Mouse (Mus musculus) E14TG2a.4 (cell line): ENCODE results near the gene Ush1c.
"Not testable (repeated sequence)": the region's sequence is repeated elsewhere in the genome, so short reads cannot be mapped to it uniquely, and the experiment has no call there.

Experiments
- H3K27me3 ChIP-seq: 2 replicates; pipeline ENCODE4 v1.6.1; 2014; ENCODE audit warnings: low read length, control low read depth; ENCODE audit not compliant: insufficient read depth
- H3K36me3 ChIP-seq: 2 replicates; pipeline ENCODE4 v1.6.1; 2014; ENCODE audit warnings: low read length, control low read depth; ENCODE audit not compliant: insufficient read depth
- H3K4me1 ChIP-seq: replicated peaks from 2 replicates; pipeline ENCODE4 v1.6.1; 2014; ENCODE audit warnings: low read depth, low read length, control low read depth
- H3K4me3 ChIP-seq: replicated peaks from 2 replicates; pipeline ENCODE4 v1.5.1; 2014; ENCODE audit warnings: mild to moderate bottlenecking, low read length
- H3K9me3 ChIP-seq: 2 replicates; pipeline ENCODE4 v1.6.1; 2014; ENCODE audit warnings: low read length, control low read depth
- CTCF ChIP-seq: conservative IDR thresholded peaks from 2 replicates; pipeline ENCODE4 v1.5.1; 2014; ENCODE audit warnings: low read length
- NANOG ChIP-seq: IDR thresholded peaks from 2 replicates; pipeline ENCODE4 v1.6.1; 2014; ENCODE audit warnings: borderline replicate concordance, low read length, mixed read lengths
- POU5F1 ChIP-seq: IDR thresholded peaks from 2 replicates; pipeline ENCODE4 v1.6.1; 2014; ENCODE audit warnings: low read length, borderline replicate concordance

The Ush1c gene

GRCm38 (mm10) chr7:46200021-46200420 lies 38.3 kb downstream of the Ush1c start:
- H3K36me3 ChIP-seq: no peaks in the 10 kb centered on the region
- H3K4me1 ChIP-seq: peaks cover 14% of the 10 kb centered on the region
- TF ChIP-seq CTCF: no peak
- no peak for TF ChIP-seq NANOG
- TF ChIP-seq POU5F1: no peak
- no peaks in the 10 kb centered on the region for H3K9me3 ChIP-seq
- H3K27me3 ChIP-seq: peaks cover 12% of the 10 kb centered on the region
- no peak overlapping the region for H3K4me3 ChIP-seq

- TF ChIP-seq CTCF: no peak
- no peak for TF ChIP-seq POU5F1
- TF ChIP-seq NANOG: no peak
- Histone ChIP-seq H3K4me3 (no peak overlapping the region), H3K27me3 (peaks cover 10% of the 10 kb centered on the region; the same call in 1 of the 2 replicates), H3K4me1 (no peaks in the 10 kb centered on the region), H3K9me3 (no peaks in the 10 kb centered on the region), H3K36me3 (no peaks in the 10 kb centered on the region)
Measured at GRCm38 (mm10) chr7:46195356-46195755, 42.9 kb downstream of the Ush1c start.

- no peak overlapping the region for H3K4me3 ChIP-seq
- no peaks in the 10 kb centered on the region for H3K36me3 ChIP-seq
- H3K4me1 ChIP-seq: peaks cover 3% of the 10 kb centered on the region; the same call in 1 of the 2 replicates
- TF ChIP-seq CTCF: no peak
- no peak for TF ChIP-seq NANOG
- no peak for TF ChIP-seq POU5F1
- H3K9me3 ChIP-seq: no peaks in the 10 kb centered on the region
- H3K27me3 ChIP-seq: peaks cover 26% of the 10 kb centered on the region
Measured at GRCm38 (mm10) chr7:46184232-46184631, 54.1 kb downstream of the Ush1c start.

GRCm38 (mm10) chr7:46181590-46181989 lies 56.7 kb downstream of the Ush1c start:
- peaks cover 3% of the 10 kb centered on the region; the same call in 1 of the 2 replicates for H3K4me1 ChIP-seq
- H3K4me3 ChIP-seq: no peak overlapping the region
- TF ChIP-seq POU5F1: no peak
- peak; percentile 45 for TF ChIP-seq CTCF
- H3K36me3 ChIP-seq: no peaks in the 10 kb centered on the region
- peaks cover 52% of the 10 kb centered on the region for H3K27me3 ChIP-seq
- H3K9me3 ChIP-seq: no peaks in the 10 kb centered on the region

DNA sequence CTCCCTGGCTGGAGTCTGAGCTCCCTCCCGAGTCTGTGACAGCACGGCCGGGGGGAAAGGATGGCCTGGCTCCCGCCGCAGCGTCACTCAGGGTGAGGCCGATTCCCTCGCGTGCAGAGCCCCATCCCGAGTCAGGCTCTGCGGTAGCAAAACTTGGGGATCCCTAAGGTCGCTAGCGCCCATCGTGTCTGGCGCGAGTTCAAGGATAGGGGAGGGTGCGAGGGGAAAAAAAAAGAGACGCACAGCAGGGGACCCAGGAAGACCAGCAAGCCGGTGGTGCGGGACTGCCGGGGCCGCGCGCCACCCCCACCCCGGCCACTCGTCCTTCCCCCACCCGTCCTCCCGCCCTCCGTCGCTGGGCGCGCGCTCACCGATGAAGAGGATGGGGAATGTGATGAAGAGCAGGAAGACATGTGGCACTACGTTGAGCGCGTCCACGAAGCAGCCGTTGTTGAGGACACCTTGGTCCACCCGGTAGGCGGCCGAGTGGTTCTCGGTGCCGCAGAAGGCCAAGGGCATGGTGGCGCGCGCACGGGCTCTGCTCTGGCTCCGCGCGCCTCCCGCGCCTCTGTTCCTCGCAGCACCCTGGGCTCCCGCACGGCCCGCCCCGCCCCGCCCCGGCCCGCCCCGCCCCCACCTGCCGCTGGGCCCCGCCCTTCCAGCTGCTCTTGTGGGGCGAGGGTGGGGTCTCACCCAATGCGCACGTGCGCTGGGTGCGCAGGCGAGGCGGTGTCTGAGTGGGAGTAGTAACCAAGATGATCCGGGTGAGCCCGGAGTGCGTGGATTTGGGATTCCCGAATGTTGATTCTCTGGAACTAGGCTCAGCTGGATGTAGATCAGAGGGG lies 58.6 kb downstream of the Ush1c start, which contains the start of gene Abcc8:
Gene Abcc8, minus strand, starts transcription at position 603 of the 845 bp plus-strand sequence.
- Histone ChIP-seq H3K36me3 (no peaks in the 10 kb centered on the region), H3K4me3 (peak within 1 kb of the TSS; percentile 68), H3K4me1 (peaks cover 3% of the 10 kb centered on the region; the same call in 1 of the 2 replicates), H3K27me3 (peaks cover 65% of the 10 kb centered on the region), H3K9me3 (no peaks in the 10 kb centered on the region)
- TF ChIP-seq POU5F1 (no peak), NANOG (no peak), CTCF (no peak)

GRCm38 (mm10) chr7:46168980-46169379 lies 69.3 kb downstream of the Ush1c start:
- H3K4me1 ChIP-seq, H3K4me3 ChIP-seq, H3K27me3 ChIP-seq, H3K36me3 ChIP-seq: not testable (repeated sequence)
- peaks cover 24% of the 10 kb centered on the region for H3K9me3 ChIP-seq

- H3K4me1 ChIP-seq: no peaks in the 10 kb centered on the region
- H3K27me3 ChIP-seq: no peaks in the 10 kb centered on the region
- no peaks in the 10 kb centered on the region for H3K36me3 ChIP-seq
- TF ChIP-seq POU5F1 (no peak), CTCF (no peak), NANOG (no peak)
- peaks cover 24% of the 10 kb centered on the region for H3K9me3 ChIP-seq
- H3K4me3 ChIP-seq: no peak overlapping the region
Measured at GRCm38 (mm10) chr7:46168402-46168801, 69.9 kb downstream of the Ush1c start.

DNA sequence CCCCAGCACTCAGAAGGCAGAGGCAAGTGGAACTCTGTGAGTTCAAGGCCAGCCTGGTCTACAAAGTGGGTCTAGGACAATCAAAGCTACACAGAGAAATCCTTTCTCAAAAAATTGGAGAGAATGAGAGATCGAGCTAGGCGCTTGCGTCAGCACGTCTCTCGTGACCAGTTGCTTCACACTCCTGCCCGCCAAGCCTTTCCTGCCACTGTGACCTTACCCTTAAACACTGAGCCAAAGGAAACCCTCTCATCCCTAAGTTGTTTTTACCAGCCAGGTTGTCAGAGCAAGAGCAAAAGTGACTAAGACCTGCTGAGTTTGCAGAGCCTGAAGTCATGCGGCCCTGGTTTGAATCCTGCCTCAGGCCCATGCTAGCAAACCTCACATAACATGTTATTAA lies 70.4 kb downstream of the Ush1c start:
- no peaks in the 10 kb centered on the region for H3K27me3 ChIP-seq
- H3K4me3 ChIP-seq: no peak overlapping the region
- no peak for TF ChIP-seq NANOG
- TF ChIP-seq POU5F1: no peak
- TF ChIP-seq CTCF: no peak
- no peaks in the 10 kb centered on the region for H3K4me1 ChIP-seq
- no peaks in the 10 kb centered on the region for H3K36me3 ChIP-seq
- peaks cover 24% of the 10 kb centered on the region for H3K9me3 ChIP-seq

GRCm38 (mm10) chr7:46165876-46166275 lies 72.4 kb downstream of the Ush1c start:
- Histone ChIP-seq H3K27me3 (no peaks in the 10 kb centered on the region), H3K4me3 (no peak overlapping the region), H3K36me3 (no peaks in the 10 kb centered on the region), H3K9me3 (peaks cover 12% of the 10 kb centered on the region), H3K4me1 (no peaks in the 10 kb centered on the region)
- TF ChIP-seq POU5F1: no peak
- TF ChIP-seq NANOG: no peak
- no peak for TF ChIP-seq CTCF
